Mouse (Mus musculus) heart, embryonic 13.5 days (tissue): ENCODE data around the gene Slc4a5. TPM values are rescaled to one million over a fixed set of nuclear protein-coding genes. Genes with fewer than 3 reads are reported as not detected.
"Not testable (repeated sequence)": the region's sequence is repeated elsewhere in the genome, so short reads cannot be mapped to it uniquely, and the experiment has no call there.

Experiments
- ATAC-seq: fragments of 200-750 bp; cut with Nextera tagmentation; 2 replicates; pipeline ENCODE4 v1.8.0; 2017; ENCODE audit warnings: moderate TSS enrichment; ENCODE audit not compliant: insufficient number of reproducible peaks, low FRiP score, low TSS enrichment; ENCODE audit errors: extremely low read depth
- H3K27ac ChIP-seq: fragments of 300-500 bp; sonication (generic); replicated peaks from 2 replicates; pipeline ENCODE4 v1.5.1; 2015; ENCODE audit warnings: moderate library complexity, mild to moderate bottlenecking, inconsistent platforms
- H3K27me3 ChIP-seq: fragments of 300-500 bp; sonication (generic); replicated peaks from 2 replicates; pipeline ENCODE4 v1.6.1; 2015; ENCODE audit warnings: mild to moderate bottlenecking, inconsistent platforms
- H3K36me3 ChIP-seq: fragments of 300-500 bp; sonication (generic); 2 replicates; pipeline ENCODE4 v1.6.1; 2015; ENCODE audit warnings: mild to moderate bottlenecking, inconsistent platforms
- H3K4me1 ChIP-seq: fragments of 300-500 bp; sonication (generic); 2 replicates; pipeline ENCODE4 v1.6.1; 2015; ENCODE audit warnings: inconsistent platforms
- H3K4me2 ChIP-seq: fragments of 300-500 bp; sonication (generic); 2 replicates; pipeline ENCODE4 v1.6.1; 2015; ENCODE audit warnings: inconsistent platforms, mild to moderate bottlenecking, moderate library complexity
- H3K4me3 ChIP-seq: fragments of 300-500 bp; sonication (generic); 2 replicates; pipeline ENCODE4 v1.5.1; 2015; ENCODE audit warnings: moderate library complexity, mild to moderate bottlenecking, inconsistent platforms
- H3K9ac ChIP-seq: fragments of 300-500 bp; sonication (generic); 2 replicates; pipeline ENCODE4 v1.6.1; 2015; ENCODE audit warnings: inconsistent platforms, mild to moderate bottlenecking, moderate library complexity
- H3K9me3 ChIP-seq: fragments of 300-500 bp; sonication (generic); 2 replicates; pipeline ENCODE4 v1.6.1; 2016; ENCODE audit warnings: inconsistent platforms
- WGBS: fragments of 180-500 bp; shearing (Covaris S2); methylation state at CpG from one replicate; pipeline ENCODE4 v1.1.7; 2015; ENCODE audit warnings: mixed read lengths; 5-methylcytosine and 5-hydroxymethylcytosine counted together
- polyA plus RNA-seq: library from polyadenylated mRNA; unstranded; fragments of >200 nt; fragmentation: Nextera tagmentation; extraction: Ambion mirVana; gene quantifications from 2 replicates; pipeline ENCODE4 v1.2.1, GENCODE M21; 2015

The Slc4a5 gene
- polyA plus RNA-seq, 1 experiment from 2014 or later = 0.11 TPM

- no peak for ATAC-seq
- Histone ChIP-seq H3K4me1 (peaks cover 22% of the 10 kb centered on the region), H3K4me2 (peak overlapping the region; percentile 88), H3K27me3 (no peaks in the 10 kb centered on the region), H3K27ac (no peak overlapping the region), H3K36me3 (peaks cover 42% of the 10 kb centered on the region), H3K4me3 (no peak overlapping the region), H3K9ac (no peak overlapping the region), H3K9me3 (no peaks in the 10 kb centered on the region)
- 88% methylated on average over 3 of the region's 3 CpGs for WGBS
Observed at GRCm38 (mm10) chr6:83327591-83328190, 108.1 kb downstream of the Slc4a5 start.

- no peak for ATAC-seq
- no peak overlapping the region for H3K9ac ChIP-seq
- H3K4me1 ChIP-seq = no peaks in the 10 kb centered on the region
- H3K4me2 ChIP-seq = no peak overlapping the region
- no peaks in the 10 kb centered on the region for H3K9me3 ChIP-seq
- H3K36me3 ChIP-seq = peaks cover 72% of the 10 kb centered on the region
- H3K27ac ChIP-seq = no peak overlapping the region
- no peaks in the 10 kb centered on the region for H3K27me3 ChIP-seq
- WGBS = 61% methylated on average over 3 of the region's 3 CpGs
- no peak overlapping the region for H3K4me3 ChIP-seq
Observed at GRCm38 (mm10) chr6:83341387-83341786, 121.8 kb downstream of the Slc4a5 start.

DNA sequence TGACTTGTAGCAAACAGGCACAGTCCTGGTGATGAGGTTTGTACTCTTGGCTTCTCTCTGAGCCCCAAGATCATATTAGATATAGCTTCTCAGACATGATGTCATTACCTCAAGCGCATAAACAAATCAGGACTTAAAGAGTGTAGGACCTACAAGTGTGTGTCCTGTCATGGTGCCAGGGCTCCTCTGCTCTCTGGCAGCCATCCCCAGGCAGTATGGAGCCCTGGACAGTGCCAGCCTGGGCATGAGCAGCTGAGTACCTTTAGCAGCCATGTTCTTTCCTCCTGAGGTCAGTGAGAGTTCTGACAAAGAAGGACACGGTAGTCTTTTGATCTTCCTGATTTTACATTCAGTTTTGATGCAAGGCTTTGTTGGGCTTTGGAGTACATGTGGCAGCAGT, 123.3 kb downstream of the Slc4a5 start:
- no peak overlapping the region for H3K27ac ChIP-seq
- no peaks in the 10 kb centered on the region for H3K9me3 ChIP-seq
- no peak overlapping the region for H3K4me3 ChIP-seq
- no peak for ATAC-seq
- no peaks in the 10 kb centered on the region for H3K4me1 ChIP-seq
- peaks cover 58% of the 10 kb centered on the region for H3K36me3 ChIP-seq
- no peak overlapping the region for H3K4me2 ChIP-seq
- no peaks in the 10 kb centered on the region for H3K27me3 ChIP-seq
- H3K9ac ChIP-seq = no peak overlapping the region
- WGBS = 96% methylated on average over 2 of the region's 2 CpGs

GRCm38 (mm10) chr6:83345285-83345684, 125.7 kb downstream of the Slc4a5 start:
- H3K9me3 ChIP-seq, H3K27me3 ChIP-seq, H3K27ac ChIP-seq, H3K4me3 ChIP-seq, ATAC-seq, H3K9ac ChIP-seq, H3K4me2 ChIP-seq: not testable (repeated sequence)
- Histone ChIP-seq H3K36me3 (peaks cover 35% of the 10 kb centered on the region), H3K4me1 (peaks cover 13% of the 10 kb centered on the region)
- WGBS = 80% methylated on average over 8 of the region's 8 CpGs

DNA sequence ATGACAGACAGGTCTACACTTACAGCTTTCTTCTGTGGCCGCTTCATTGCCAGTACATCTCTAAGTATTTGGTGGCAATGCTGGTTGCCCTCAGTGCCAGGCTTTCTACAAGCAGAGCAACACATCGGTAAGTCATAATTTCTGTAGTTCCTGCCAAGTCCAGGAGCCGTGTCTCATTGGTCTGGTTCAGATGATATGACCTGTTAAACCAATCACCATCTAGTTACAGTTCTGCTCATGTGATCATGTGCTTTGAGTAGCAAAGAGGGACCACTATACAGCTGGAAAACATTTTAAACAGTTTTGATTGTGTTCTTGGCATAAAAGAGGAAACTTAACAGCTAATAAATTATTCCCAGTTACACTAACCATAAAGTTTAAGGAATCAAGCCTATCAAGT, 128.3 kb downstream of the Slc4a5 start:
- H3K27ac ChIP-seq = no peak overlapping the region
- peaks cover 24% of the 10 kb centered on the region for H3K4me1 ChIP-seq
- WGBS = 88% methylated on average over 3 of the region's 3 CpGs
- no peak overlapping the region for H3K4me2 ChIP-seq
- no peaks in the 10 kb centered on the region for H3K9me3 ChIP-seq
- peaks cover 22% of the 10 kb centered on the region for H3K36me3 ChIP-seq
- no peak for ATAC-seq
- H3K9ac ChIP-seq = no peak overlapping the region
- no peak overlapping the region for H3K4me3 ChIP-seq
- no peaks in the 10 kb centered on the region for H3K27me3 ChIP-seq

- WGBS = 36% methylated on average over 6 of the region's 6 CpGs
- H3K27me3 ChIP-seq = no peaks in the 10 kb centered on the region
Observed at GRCm38 (mm10) chr6:83348873-83349272, 129.2 kb downstream of the Slc4a5 start, which contains the start of gene Bola3. Gene Bola3, plus strand, starts transcription at chr6:83349147.

GRCm38 (mm10) chr6:83349274-83349958, 129.8 kb downstream of the Slc4a5 start:
- Histone ChIP-seq H3K27me3 (no peaks in the 10 kb centered on the region), H3K9ac (peak overlapping the region; percentile 96), H3K4me3 (peak overlapping the region; percentile 89), H3K4me1 (peaks cover 24% of the 10 kb centered on the region), H3K36me3 (peaks cover 27% of the 10 kb centered on the region), H3K4me2 (peak overlapping the region; percentile 93), H3K9me3 (no peaks in the 10 kb centered on the region), H3K27ac (peak overlapping the region; percentile 51)
- ATAC-seq = peak; percentile 86
- 1% methylated on average over 44 of the region's 53 CpGs for WGBS

More at GRCm38 (mm10) chr6:83348873-83349272, 129.2 kb downstream of the Slc4a5 start, which contains the start of gene Bola3:
- peaks cover 25% of the 10 kb centered on the region for H3K36me3 ChIP-seq
- H3K27ac ChIP-seq = peak within 1 kb of the TSS; percentile 51
- H3K9ac ChIP-seq = peak within 1 kb of the TSS; percentile 96
- peak within 1 kb of the TSS; percentile 93 for H3K4me2 ChIP-seq
- H3K4me1 ChIP-seq = peaks cover 24% of the 10 kb centered on the region
- no peak for ATAC-seq
- H3K4me3 ChIP-seq = peak within 1 kb of the TSS; percentile 89
- H3K9me3 ChIP-seq = no peaks in the 10 kb centered on the region

DNA sequence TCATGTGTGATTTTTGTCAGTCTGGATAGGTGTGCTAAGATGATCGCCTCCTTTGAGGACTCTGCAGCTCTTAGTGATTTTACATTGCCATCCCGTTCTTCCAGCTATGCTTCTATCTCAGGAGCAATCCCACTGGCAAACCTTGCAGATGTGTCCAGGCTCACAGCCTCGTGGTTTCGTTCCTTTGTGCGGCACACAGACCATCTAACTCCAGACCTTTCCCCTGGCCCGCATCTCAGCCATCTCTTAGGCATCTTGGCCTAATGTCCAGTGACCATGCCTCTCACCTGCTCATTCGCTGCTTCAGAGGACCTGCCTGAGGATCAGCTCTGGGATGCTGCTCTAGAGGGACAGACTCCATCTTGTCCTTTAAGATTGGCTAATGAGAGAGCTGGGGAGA, 130.5 kb downstream of the Slc4a5 start:
- Histone ChIP-seq H3K4me1 (peaks cover 24% of the 10 kb centered on the region), H3K36me3 (peaks cover 34% of the 10 kb centered on the region), H3K9me3 (no peaks in the 10 kb centered on the region), H3K4me2 (peak overlapping the region; percentile 93), H3K4me3 (peak overlapping the region; percentile 89), H3K9ac (peak overlapping the region; percentile 96), H3K27me3 (no peaks in the 10 kb centered on the region), H3K27ac (peak overlapping the region; percentile 51)
- 72% methylated on average over 7 of the region's 7 CpGs for WGBS
- no peak for ATAC-seq

GRCm38 (mm10) chr6:83350851-83351405, 131.3 kb downstream of the Slc4a5 start:
- no peak overlapping the region for H3K4me3 ChIP-seq
- peak overlapping the region; percentile 93; the same call in 1 of the 2 replicates for H3K4me2 ChIP-seq
- peak overlapping the region; percentile 72 for H3K27ac ChIP-seq
- no peaks in the 10 kb centered on the region for H3K27me3 ChIP-seq
- 87% methylated on average over 16 of the region's 16 CpGs for WGBS
- no peaks in the 10 kb centered on the region for H3K9me3 ChIP-seq
- peaks cover 42% of the 10 kb centered on the region for H3K36me3 ChIP-seq
- ATAC-seq = no peak
- peaks cover 24% of the 10 kb centered on the region for H3K4me1 ChIP-seq
- H3K9ac ChIP-seq = peak overlapping the region; percentile 47

GRCm38 (mm10) chr6:83351490-83352160, 132.0 kb downstream of the Slc4a5 start:
- Histone ChIP-seq H3K36me3 (peaks cover 45% of the 10 kb centered on the region), H3K4me3 (no peak overlapping the region), H3K4me2 (peak overlapping the region; percentile 93), H3K9me3 (no peaks in the 10 kb centered on the region), H3K27me3 (no peaks in the 10 kb centered on the region), H3K27ac (peak overlapping the region; percentile 72), H3K4me1 (peaks cover 24% of the 10 kb centered on the region), H3K9ac (peak overlapping the region; percentile 47)
- peak; percentile 67 for ATAC-seq
- 63% methylated on average over 7 of the region's 7 CpGs for WGBS
